Mouse (Mus musculus) MEL (cell line): ENCODE data around the gene Mprip. TPM values are rescaled to one million over a fixed set of nuclear protein-coding genes. Genes with fewer than 3 reads are reported as not detected.

ENCODE experiments used
- DNase-seq: peaks from one replicate; pipeline ENCODE4 v3.0.0; 2011; ENCODE audit warnings: low read depth, low spot score
- H3K27ac ChIP-seq: 2 replicates; pipeline ENCODE4 v1.5.1; 2012; ENCODE audit warnings: low read depth, mild to moderate bottlenecking, control low read depth, low read length, moderate library complexity; ENCODE audit not compliant: control insufficient read depth
- H3K27me3 ChIP-seq, 2 experiments: fragments of 150-350 bp in 1 of 2; sonication (generic) in 1 of 2; 2 replicates each; pipeline ENCODE4 v1.6.1; 2012; ENCODE audit warnings: low read length in 2 of 2, mild to moderate bottlenecking in 2 of 2, improper control_type of control experiment in 1 of 2, moderate library complexity in 1 of 2; ENCODE audit not compliant: insufficient read depth in 2 of 2, control insufficient read depth in 1 of 2
- H3K36me3 ChIP-seq, 2 experiments: 2 replicates each; pipeline ENCODE4 v1.6.1; 2012 to 2014; ENCODE audit warnings: low read length in 2 of 2, improper control_type of control experiment in 1 of 2, inconsistent platforms in 1 of 2, mild to moderate bottlenecking in 1 of 2; ENCODE audit not compliant: insufficient read depth in 2 of 2, control insufficient read depth in 1 of 2
- H3K4me1 ChIP-seq, 2 experiments: fragments of 150-350 bp in 1 of 2; sonication (generic) in 1 of 2; 2 replicates each; pipeline ENCODE4 v1.6.1; 2012; ENCODE audit warnings: low read length in 2 of 2, improper control_type of control experiment in 1 of 2, mild to moderate bottlenecking in 1 of 2; ENCODE audit not compliant: insufficient read depth in 2 of 2, control insufficient read depth in 1 of 2
- H3K4me3 ChIP-seq, 2 experiments: fragments of 150-350 bp in 1 of 2; sonication (generic) in 1 of 2; 2 replicates each; pipeline ENCODE4 v1.5.1; 2012; ENCODE audit warnings: low read depth in 2 of 2, low read length in 2 of 2, mild to moderate bottlenecking in 2 of 2, moderate library complexity in 2 of 2, control low read depth in 1 of 2, improper control_type of control experiment in 1 of 2; ENCODE audit not compliant: control insufficient read depth in 1 of 2, insufficient read depth in 1 of 2
- H3K79me2 ChIP-seq: 2 replicates; pipeline ENCODE4 v1.6.1; 2012; ENCODE audit warnings: mild to moderate bottlenecking, low read length, moderate library complexity; ENCODE audit not compliant: control insufficient read depth, poor library complexity, insufficient read depth
- H3K9ac ChIP-seq: 2 replicates; pipeline ENCODE4 v1.6.1; 2012; ENCODE audit warnings: low read depth, mild to moderate bottlenecking, control low read depth, low read length, moderate library complexity; ENCODE audit not compliant: control insufficient read depth, poor library complexity, severe bottlenecking
- H3K9me3 ChIP-seq: fragments of 150-350 bp; sonication (generic); replicated peaks from 2 replicates; pipeline ENCODE4 v1.6.1; 2012; ENCODE audit warnings: mild to moderate bottlenecking, low read length, improper control_type of control experiment, moderate library complexity; ENCODE audit not compliant: insufficient read depth
- BHLHE40 ChIP-seq: IDR thresholded peaks from 2 replicates; pipeline ENCODE4 v1.6.1; 2012; ENCODE audit warnings: low read depth, mild to moderate bottlenecking, inconsistent platforms, low read length, improper control_type of control experiment, borderline replicate concordance
- CHD2 ChIP-seq: IDR thresholded peaks from 2 replicates; pipeline ENCODE4 v1.6.1; 2011; ENCODE audit warnings: low read length, improper control_type of control experiment
- CTCF ChIP-seq, 3 experiments: IDR thresholded peaks in 2 of 3; conservative IDR thresholded peaks in 1 of 3; 2 replicates each; pipeline ENCODE4 v1.5.1; 2011 to 2012; ENCODE audit warnings: low read length in 3 of 3, low read depth in 2 of 3, mild to moderate bottlenecking in 2 of 3, improper control_type of control experiment in 1 of 3, inconsistent platforms in 1 of 3, mixed read lengths in 1 of 3, moderate library complexity in 1 of 3; ENCODE audit not compliant: control insufficient read depth in 1 of 3, insufficient read depth in 1 of 3, poor library complexity in 1 of 3, severe bottlenecking in 1 of 3
- E2F4 ChIP-seq: IDR thresholded peaks from 2 replicates; pipeline ENCODE4 v1.6.1; 2011; ENCODE audit warnings: low read depth, low read length, improper control_type of control experiment, borderline replicate concordance
- EP300 ChIP-seq, 2 experiments: IDR thresholded peaks; 2 replicates each; pipeline ENCODE4 v1.6.1; 2011; ENCODE audit warnings: improper control_type of control experiment in 2 of 2, low read length in 2 of 2, low read depth in 1 of 2, mild to moderate bottlenecking in 1 of 2
- ETS1 ChIP-seq: IDR thresholded peaks from 2 replicates; pipeline ENCODE4 v1.6.1; 2012; ENCODE audit warnings: low read depth, mild to moderate bottlenecking, inconsistent platforms, low read length, improper control_type of control experiment, moderate library complexity
- GABPA ChIP-seq: IDR thresholded peaks from 2 replicates; pipeline ENCODE4 v1.6.1; 2012; ENCODE audit warnings: low read depth, mild to moderate bottlenecking, inconsistent platforms, low read length, improper control_type of control experiment, moderate library complexity
- JUND ChIP-seq: IDR thresholded peaks from 2 replicates; pipeline ENCODE4 v1.6.1; 2011; ENCODE audit warnings: low read depth, mild to moderate bottlenecking, improper control_type of control experiment, low read length
- KAT2A ChIP-seq: conservative IDR thresholded peaks from 2 replicates; pipeline ENCODE4 v1.6.1; 2012; ENCODE audit warnings: low read depth, low read length, improper control_type of control experiment, inconsistent platforms
- MAZ ChIP-seq: IDR thresholded peaks from 2 replicates; pipeline ENCODE4 v1.6.1; 2012; ENCODE audit warnings: low read depth, mild to moderate bottlenecking, inconsistent platforms, low read length, improper control_type of control experiment
- MEF2A ChIP-seq: IDR thresholded peaks from 2 replicates; pipeline ENCODE4 v1.6.1; 2014; ENCODE audit warnings: low read depth, mild to moderate bottlenecking, inconsistent platforms, low read length, improper control_type of control experiment; ENCODE audit not compliant: poor library complexity, insufficient replicate concordance, severe bottlenecking; ENCODE audit errors: extremely low read depth
- MXI1 ChIP-seq: IDR thresholded peaks from 2 replicates; pipeline ENCODE4 v1.6.1; 2011; ENCODE audit warnings: mild to moderate bottlenecking, low read depth, low read length, improper control_type of control experiment
- MYB ChIP-seq: IDR thresholded peaks from 2 replicates; pipeline ENCODE4 v1.6.1; 2011; ENCODE audit warnings: mild to moderate bottlenecking, low read depth, low read length, improper control_type of control experiment
- MYC ChIP-seq: IDR thresholded peaks from 2 replicates; pipeline ENCODE4 v1.6.1; 2011; ENCODE audit warnings: low read depth, mild to moderate bottlenecking, low read length, improper control_type of control experiment, moderate library complexity
- NELFE ChIP-seq: IDR thresholded peaks from 2 replicates; pipeline ENCODE4 v1.6.1; 2011; ENCODE audit warnings: low read depth, low read length, improper control_type of control experiment
- RAD21 ChIP-seq: IDR thresholded peaks from 2 replicates; pipeline ENCODE4 v1.6.1; 2011; ENCODE audit warnings: mild to moderate bottlenecking, low read depth, low read length, improper control_type of control experiment
- SIN3A ChIP-seq: IDR thresholded peaks from 2 replicates; pipeline ENCODE4 v1.6.1; 2012; ENCODE audit warnings: low read length, improper control_type of control experiment, inconsistent platforms
- SMC3 ChIP-seq: IDR thresholded peaks from 2 replicates; pipeline ENCODE4 v1.6.1; 2011; ENCODE audit warnings: low read depth, low read length, improper control_type of control experiment
- TAL1 ChIP-seq: IDR thresholded peaks from 2 replicates; pipeline ENCODE4 v1.6.1; 2012; ENCODE audit warnings: mild to moderate bottlenecking, inconsistent platforms, low read length, moderate library complexity, mixed read lengths
- ZKSCAN1 ChIP-seq: IDR thresholded peaks from 2 replicates; pipeline ENCODE4 v1.6.1; 2012; ENCODE audit warnings: low read depth, mild to moderate bottlenecking, inconsistent platforms, low read length, improper control_type of control experiment, moderate library complexity
- ZMIZ1 ChIP-seq: IDR thresholded peaks from 2 replicates; pipeline ENCODE4 v1.6.1; 2012; ENCODE audit warnings: low read depth, mild to moderate bottlenecking, inconsistent platforms, low read length, improper control_type of control experiment, moderate library complexity
- ZNF384 ChIP-seq: IDR thresholded peaks from 2 replicates; pipeline ENCODE4 v1.6.1; 2012; ENCODE audit warnings: low read depth, mild to moderate bottlenecking, inconsistent platforms, low read length, improper control_type of control experiment
- polyA plus RNA-seq, 2 experiments: library from polyadenylated mRNA; stranded (reverse) in 1 of 2; unstranded in 1 of 2; fragments of >175 nt in 1 of 2; fragments of >200 nt in 1 of 2; gene quantifications; 2 replicates each; pipeline versions ENCODE4 v1.2.1 to v1.2.4; 2012; ENCODE audit warnings: low replicate concordance in 2 of 2, low read depth in 1 of 2; ENCODE audit not compliant: insufficient read length in 2 of 2, insufficient read depth in 1 of 2, missing spikeins in 1 of 2
- total RNA-seq: library from RNA; depleted of rRNA; stranded (reverse); fragments of 300-350 nt; gene quantifications from 2 replicates; pipeline ENCODE4 v1.2.3, GENCODE M21; 2012

Mprip gene
- total and polyA plus RNA-seq, 3 experiments = 103 to 174 (median 142) TPM

DNA sequence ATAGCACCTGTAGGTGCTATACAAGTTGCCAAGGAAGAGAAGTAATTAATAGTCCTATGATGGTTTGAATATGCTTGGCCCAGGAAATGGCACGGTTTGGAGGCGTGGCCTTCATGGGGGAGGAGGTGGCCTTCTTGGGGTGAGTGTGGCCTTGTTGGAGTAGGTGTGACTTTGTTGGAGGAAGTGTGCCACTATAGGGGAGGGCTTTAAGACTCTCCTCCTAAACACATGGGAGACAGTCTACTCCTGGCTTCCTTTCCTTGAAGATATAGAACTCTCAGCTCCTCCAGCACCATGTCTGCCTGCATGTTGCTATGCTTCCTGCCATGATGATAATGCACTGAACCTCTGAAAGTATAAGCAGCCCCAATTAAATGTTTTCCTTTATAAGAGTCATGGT, 8.1 kb upstream of the Mprip start (continued):
- TF ChIP-seq GABPA (no peak), MAZ (no peak), MXI1 (peak; percentile 60), E2F4 (no peak), NELFE (peak; percentile 54), CTCF (IDR thresholded peaks at IDR 0.05 in 2 of 3, conservative IDR thresholded peaks at IDR 0.05 in 1 of 3; ENCODE audit: control insufficient read depth in 1 of 3, insufficient read depth in 1 of 3, low read depth in 2 of 3, low read length in 3 of 3, poor library complexity in 1 of 3, severe bottlenecking in 1 of 3) (no peak), ETS1 (no peak), MYC (peak; percentile 52; the same call in 1 of the 2 replicates), MEF2A (no peak), JUND (no peak), SIN3A (peak; percentile 44; the same call in 1 of the 2 replicates), KAT2A (0 out of 2 replicates have a peak, but pooled peaks have one; percentile 32), BHLHE40 (peak; percentile 34; the same call in 1 of the 2 replicates), SMC3 (no peak), CHD2 (no peak), TAL1 (no peak), RAD21 (no peak), ZMIZ1 (0 out of 2 replicates have a peak, but pooled peaks have one; percentile 31), ZKSCAN1 (no peak), ZNF384 (no peak)

DNA sequence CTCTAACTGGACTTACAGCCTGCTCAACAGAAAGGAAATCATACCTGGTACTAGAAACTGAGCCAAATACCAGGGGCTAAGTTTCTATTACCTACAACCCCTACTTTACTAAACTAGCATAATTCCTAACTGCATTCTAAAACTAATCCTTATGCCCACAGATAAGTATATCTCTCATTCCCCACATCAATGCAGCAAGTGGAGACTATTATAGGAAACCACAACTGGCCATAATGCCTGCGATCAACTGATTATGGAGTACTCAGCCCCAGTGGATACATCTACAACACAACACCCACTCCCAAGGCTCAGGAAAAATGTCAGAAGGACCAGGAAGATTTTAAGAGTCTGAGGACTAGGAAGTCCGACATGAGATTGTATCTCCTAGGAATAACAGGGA, 7.6 kb upstream of the Mprip start:
- H3K9ac ChIP-seq = no peak overlapping the region
- H3K4me1 ChIP-seq = peaks cover 12 to 22% of the 10 kb centered on the region in 2 experiments
- H3K9me3 ChIP-seq = no peaks in the 10 kb centered on the region
- H3K36me3 ChIP-seq = peaks cover 0 to 17% of the 10 kb centered on the region in 2 experiments; a peak in 2 of 4 replicates
- TF ChIP-seq MYB (no peak), EP300 (IDR thresholded peaks at IDR 0.05; ENCODE audit: low read depth in 1 of 2, low read length in 2 of 2) (peak; percentile 52 to 60), TAL1 (peak; percentile 27; the same call in 1 of the 2 replicates)
- no peak overlapping the region for H3K4me3 ChIP-seq
- DNase-seq = no peak
- H3K27ac ChIP-seq = no peak overlapping the region
- H3K79me2 ChIP-seq = no peaks in the 10 kb centered on the region
- H3K27me3 ChIP-seq = peaks cover 2 to 8% of the 10 kb centered on the region in 2 experiments; a peak in 3 of 4 replicates
